Mouse (Mus musculus) intestine, postnatal 0 days (tissue): ENCODE data around the gene Ankrd28. TPM values are rescaled to one million over a fixed set of nuclear protein-coding genes. Genes with fewer than 3 reads are reported as not detected.
A peak's percentile ranks its signal among the peaks of the same experiment; 100 is the strongest.

Source experiments
- ATAC-seq: fragments of 200-750 bp; cut with Nextera tagmentation; 2 replicates; pipeline ENCODE4 v1.8.0; 2017; ENCODE audit warnings: mild to moderate bottlenecking, moderate TSS enrichment, moderate library complexity
- H3K27ac ChIP-seq: fragments of 300-500 bp; sonication (generic); 2 replicates; pipeline ENCODE4 v1.5.1; 2014; ENCODE audit warnings: mild to moderate bottlenecking, low read depth, low read length, moderate library complexity
- H3K27me3 ChIP-seq: fragments of 300-500 bp; sonication (generic); replicated peaks from 2 replicates; pipeline ENCODE4 v1.6.1; 2014; ENCODE audit warnings: low read length, mixed read lengths; ENCODE audit not compliant: control insufficient read depth, insufficient read depth
- H3K36me3 ChIP-seq: fragments of 300-500 bp; sonication (generic); 2 replicates; pipeline ENCODE4 v1.6.1; 2014; ENCODE audit warnings: mild to moderate bottlenecking, moderate library complexity; ENCODE audit not compliant: control insufficient read depth, insufficient read depth
- H3K4me1 ChIP-seq: fragments of 300-500 bp; sonication (generic); replicated peaks from 2 replicates; pipeline ENCODE4 v1.6.1; 2014; ENCODE audit warnings: antibody characterized with exemption, low read length, mixed read lengths; ENCODE audit not compliant: control insufficient read depth, insufficient read depth
- H3K4me2 ChIP-seq: fragments of 300-500 bp; sonication (generic); replicated peaks from 2 replicates; pipeline ENCODE4 v1.6.1; 2014; ENCODE audit warnings: low read depth, mild to moderate bottlenecking, moderate library complexity
- H3K4me3 ChIP-seq: fragments of 300-500 bp; sonication (generic); 2 replicates; pipeline ENCODE4 v1.5.1; 2014; ENCODE audit warnings: low read depth, low read length
- H3K9ac ChIP-seq: fragments of 300-500 bp; sonication (generic); 2 replicates; pipeline ENCODE4 v1.6.1; 2014; ENCODE audit warnings: mild to moderate bottlenecking, low read depth, low read length
- H3K9me3 ChIP-seq: fragments of 300-500 bp; sonication (generic); 2 replicates; pipeline ENCODE4 v1.6.1; 2016; ENCODE audit warnings: mixed run types; ENCODE audit not compliant: control insufficient read depth
- CTCF ChIP-seq: sonication (generic); IDR thresholded peaks from 2 replicates; pipeline ENCODE4 v1.5.1; 2016; ENCODE audit warnings: low read depth, mild to moderate bottlenecking, control low read depth, antibody characterized with exemption, moderate library complexity
- WGBS: fragments of 180-500 bp; shearing (Covaris S2); extraction: QIAGEN DNeasy Blood & Tissue Kit; methylation state at CpG from one replicate; pipeline ENCODE4 v1.1.7; 2014; 5-methylcytosine and 5-hydroxymethylcytosine counted together
- polyA plus RNA-seq: library from polyadenylated mRNA; unstranded; fragments of >200 nt; fragmentation: Nextera tagmentation; extraction: Ambion mirVana; gene quantifications from 2 replicates; pipeline ENCODE4 v1.2.1, GENCODE M21; 2015

Ankrd28 gene
- polyA plus RNA-seq, 1 experiment from 2014 or later: 3.9 TPM

DNA sequence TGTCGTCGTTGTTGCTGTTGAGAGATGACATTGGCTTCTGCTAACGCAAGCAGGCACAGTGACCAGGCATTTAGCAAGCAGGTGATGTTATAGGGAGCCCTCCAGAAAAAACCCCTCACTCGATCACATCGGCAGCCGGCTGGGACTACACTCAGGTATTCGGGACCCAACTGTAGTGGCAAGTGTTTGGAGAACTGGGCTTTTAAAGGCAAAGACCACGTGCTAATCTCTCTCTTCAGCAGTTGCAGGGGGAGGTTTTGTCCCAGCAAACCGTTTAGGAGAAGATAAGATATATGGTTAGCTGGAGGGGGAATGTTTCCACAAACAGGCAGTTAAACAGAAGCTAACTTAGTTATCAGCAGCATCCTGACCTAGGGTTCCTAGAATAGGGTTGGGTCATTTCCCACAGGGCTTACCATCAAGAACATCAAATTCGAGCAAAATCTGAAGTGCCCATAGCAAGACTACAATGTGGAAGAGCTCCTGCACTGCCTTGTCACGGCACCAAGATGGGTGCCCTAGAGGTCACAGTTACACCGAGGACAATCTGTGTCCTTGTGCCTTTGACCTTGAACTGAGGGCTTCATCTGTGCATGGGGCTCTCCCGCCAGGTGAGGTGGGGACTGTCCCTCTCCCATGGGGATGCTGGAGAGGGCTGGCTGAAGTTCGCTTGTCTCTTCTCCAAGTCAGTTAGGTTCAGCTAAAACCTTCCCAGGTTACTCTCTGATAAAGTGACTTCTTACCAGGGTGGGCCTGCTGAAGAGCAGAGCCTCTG is 177.2 kb downstream of the Ankrd28 start:
- no peaks in the 10 kb centered on the region for H3K27me3 ChIP-seq
- H3K9ac ChIP-seq: no peak overlapping the region
- H3K36me3 ChIP-seq: no peaks in the 10 kb centered on the region
- no peak for ATAC-seq
- H3K27ac ChIP-seq: no peak overlapping the region
- peaks cover 3% of the 10 kb centered on the region; the same call in 1 of the 2 replicates for H3K4me1 ChIP-seq
- no peak overlapping the region for H3K4me3 ChIP-seq
- H3K9me3 ChIP-seq: no peaks in the 10 kb centered on the region
- no peak for TF ChIP-seq CTCF
- no peak overlapping the region for H3K4me2 ChIP-seq
- WGBS: 72% methylated on average over 14 of the region's 14 CpGs

DNA sequence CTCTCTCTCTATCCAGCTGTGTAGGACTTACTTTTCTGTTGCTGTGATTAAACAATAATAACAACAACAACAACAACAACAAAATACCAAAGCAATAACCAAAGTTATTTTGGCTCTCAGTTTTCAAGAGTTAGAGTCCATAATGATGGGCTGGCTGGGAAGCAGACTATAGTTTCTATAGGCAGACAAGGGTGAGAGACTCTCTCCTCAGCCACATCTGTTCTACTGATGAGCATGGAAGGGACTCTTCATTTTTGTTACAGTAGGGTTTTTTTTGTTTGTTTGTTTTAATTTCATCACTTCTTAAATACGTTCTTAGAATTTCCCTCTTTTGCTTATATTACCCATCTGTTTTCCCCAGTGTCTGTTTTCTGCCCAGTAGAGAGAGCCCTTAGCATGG is 177.8 kb downstream of the Ankrd28 start:
- no peak for ATAC-seq
- H3K4me2 ChIP-seq: no peak overlapping the region
- TF ChIP-seq CTCF: no peak
- 76% methylated on average over 1 of the region's 1 CpGs for WGBS
- no peak overlapping the region for H3K27ac ChIP-seq
- H3K9me3 ChIP-seq: no peaks in the 10 kb centered on the region
- no peaks in the 10 kb centered on the region for H3K36me3 ChIP-seq
- no peak overlapping the region for H3K4me3 ChIP-seq
- H3K4me1 ChIP-seq: peaks cover 3% of the 10 kb centered on the region; the same call in 1 of the 2 replicates
- no peaks in the 10 kb centered on the region for H3K27me3 ChIP-seq
- no peak overlapping the region for H3K9ac ChIP-seq

DNA sequence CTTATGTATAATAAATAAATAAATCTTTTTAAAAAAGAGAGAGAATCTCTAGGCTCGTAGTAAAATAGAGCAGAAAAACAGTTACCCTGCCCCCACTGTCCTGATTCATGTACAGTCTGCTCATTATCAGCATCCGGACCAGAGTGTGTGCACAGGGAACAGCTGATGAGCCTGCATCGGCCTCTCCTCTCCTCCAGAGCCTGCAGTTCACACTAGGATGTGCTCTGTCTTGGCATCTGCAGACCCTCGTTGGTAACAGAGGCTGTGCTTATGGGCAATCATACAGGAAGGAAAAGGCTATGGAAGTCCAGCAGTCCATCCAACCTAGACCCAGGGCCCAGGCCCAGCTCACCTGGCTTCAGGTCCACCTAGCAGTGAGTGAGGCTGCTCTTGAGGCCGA is 178.3 kb downstream of the Ankrd28 start:
- Histone ChIP-seq H3K27me3 (no peaks in the 10 kb centered on the region), H3K27ac (no peak overlapping the region), H3K9ac (no peak overlapping the region), H3K4me1 (no peaks in the 10 kb centered on the region), H3K4me2 (no peak overlapping the region), H3K4me3 (no peak overlapping the region), H3K36me3 (no peaks in the 10 kb centered on the region), H3K9me3 (no peaks in the 10 kb centered on the region)
- ATAC-seq: no peak
- no peak for TF ChIP-seq CTCF
- 51% methylated on average over 5 of the region's 5 CpGs for WGBS

DNA sequence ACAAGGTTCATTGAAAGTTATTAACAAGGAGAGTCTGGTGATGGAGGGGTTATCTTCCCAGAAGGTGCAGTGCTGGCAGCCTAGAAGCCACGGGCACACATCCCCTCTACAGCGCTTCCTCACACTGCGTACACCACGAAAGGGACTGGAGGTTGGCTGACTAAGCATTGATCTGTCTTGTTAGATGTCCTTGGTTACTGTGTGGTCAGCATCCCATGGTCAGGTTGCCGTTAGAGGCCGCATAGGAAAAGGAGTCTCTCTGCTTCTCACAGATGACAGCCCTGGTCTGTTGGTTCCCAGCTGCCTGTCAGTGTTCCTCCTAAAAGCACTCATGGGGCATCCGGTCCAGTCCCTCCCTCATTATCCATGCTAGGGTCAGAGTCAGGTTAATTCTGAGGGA is 179.2 kb downstream of the Ankrd28 start:
- Histone ChIP-seq H3K9ac (no peak overlapping the region), H3K4me3 (no peak overlapping the region), H3K36me3 (no peaks in the 10 kb centered on the region), H3K4me2 (no peak overlapping the region), H3K27me3 (no peaks in the 10 kb centered on the region), H3K27ac (no peak overlapping the region), H3K4me1 (no peaks in the 10 kb centered on the region), H3K9me3 (no peaks in the 10 kb centered on the region)
- TF ChIP-seq CTCF: no peak
- WGBS: 70% methylated on average over 7 of the region's 7 CpGs
- no peak for ATAC-seq

DNA sequence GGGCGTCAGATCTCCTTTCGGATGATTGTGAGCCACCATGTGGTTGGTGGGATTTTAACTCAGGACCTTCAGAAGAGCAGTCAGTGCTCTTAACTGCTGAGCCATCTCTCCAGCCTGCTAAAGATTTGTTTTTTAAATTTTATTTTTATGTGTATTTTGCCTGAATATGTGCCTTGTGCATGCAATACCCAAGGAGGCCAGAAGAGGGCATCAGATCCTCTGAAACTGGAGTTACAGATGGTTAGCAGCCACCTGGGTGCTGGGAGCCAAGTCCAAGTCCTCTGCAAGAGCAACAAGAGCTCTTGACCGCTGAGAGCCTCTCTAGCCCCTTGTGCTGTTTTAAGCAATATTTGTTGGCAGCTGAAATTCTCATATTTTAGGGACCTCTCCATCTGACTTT is 180.1 kb downstream of the Ankrd28 start:
- Histone ChIP-seq H3K27ac (no peak overlapping the region), H3K4me1 (no peaks in the 10 kb centered on the region), H3K4me2 (no peak overlapping the region), H3K36me3 (no peaks in the 10 kb centered on the region), H3K9ac (no peak overlapping the region), H3K4me3 (no peak overlapping the region), H3K27me3 (no peaks in the 10 kb centered on the region), H3K9me3 (no peaks in the 10 kb centered on the region)
- ATAC-seq: no peak
- 97% methylated on average over 3 of the region's 3 CpGs for WGBS
- TF ChIP-seq CTCF: peak; percentile 59

Other genes with a start within 250 kb of the Ankrd28 start
- 0.66 and 0.68 TPM in 2 replicates for gene Colq, start 239.3 kb downstream of the Ankrd28 start, polyA plus RNA-seq
- gene Gm49387, start 189.8 kb downstream of the Ankrd28 start, polyA plus RNA-seq: 0.94 TPM in 1 of 2 replicates, not detected in the other
- gene Btd, start 189.6 kb downstream of the Ankrd28 start, polyA plus RNA-seq: 45.5 and 48.5 TPM in 2 replicates
- 35.5 and 41.3 TPM in 2 replicates for gene Hacl1, start 189.4 kb downstream of the Ankrd28 start, polyA plus RNA-seq
- 0.35 and 0.42 TPM in 2 replicates for gene Galnt15, start 198.3 kb upstream of the Ankrd28 start, polyA plus RNA-seq